Mouse (Mus musculus) CD4-positive, CD25-positive, alpha-beta regulatory T cell (primary cell): ENCODE results near the gene Aanat. TPM values are rescaled to one million over a fixed set of nuclear protein-coding genes. Genes with fewer than 3 reads are reported as not detected.

Experiments used
- polyA plus RNA-seq: library from polyadenylated mRNA; unstranded; fragments of 100-300 nt; shearing (Covaris generic); gene quantifications from one replicate; pipeline ENCODE4 v1.2.1, GENCODE M21; 2017

Gene Aanat
- polyA plus RNA-seq, result not detected

DNA sequence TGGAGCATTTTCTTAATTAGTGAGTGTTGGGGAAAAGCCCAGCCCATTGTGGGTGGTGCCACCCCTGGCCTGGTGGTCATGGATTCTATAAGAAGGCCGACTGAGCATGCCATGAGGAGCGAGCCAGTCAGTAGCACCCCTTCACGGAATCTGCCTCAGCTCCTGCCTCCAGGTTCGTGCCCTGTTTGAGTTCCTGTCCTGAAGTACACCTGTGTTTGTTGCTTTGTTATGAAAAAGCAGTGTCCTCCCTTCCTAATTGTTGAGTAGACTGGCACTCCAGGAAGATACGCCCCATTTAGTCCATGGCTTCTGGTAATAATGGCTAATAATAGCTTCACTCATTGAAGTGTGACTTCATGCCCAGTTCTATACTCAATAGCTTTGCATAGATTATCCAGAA lies at the start of gene Aanat:
Gene Aanat, plus strand, starts transcription at position 123 of the 400 bp plus-strand sequence.

DNA sequence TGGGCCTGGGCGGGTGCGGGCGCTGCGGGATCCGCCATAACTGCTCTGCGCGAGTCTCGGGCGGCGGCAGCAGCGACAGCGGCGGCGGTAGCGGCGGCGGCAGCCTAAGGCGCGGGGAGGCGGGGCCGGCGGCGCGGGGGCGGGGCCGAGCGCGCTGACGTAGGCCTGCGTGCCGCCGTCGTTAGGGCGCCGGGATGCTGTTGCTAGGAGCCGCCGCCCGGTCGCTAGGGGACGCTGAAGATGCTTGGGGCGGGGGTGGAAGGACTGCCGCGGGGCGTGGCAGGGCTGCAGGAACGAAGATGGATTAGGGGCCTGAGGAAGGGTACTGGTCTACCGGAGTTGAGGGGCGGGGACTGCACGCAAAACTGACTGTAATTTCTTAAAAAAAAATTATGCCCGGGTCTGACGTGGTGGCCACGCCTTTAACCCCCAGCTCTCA lies 4.8 kb upstream of the Aanat start, which contains the start of gene Ube2o:
Gene Ube2o, minus strand, starts transcription at position 72 of the 439 bp plus-strand sequence.

DNA sequence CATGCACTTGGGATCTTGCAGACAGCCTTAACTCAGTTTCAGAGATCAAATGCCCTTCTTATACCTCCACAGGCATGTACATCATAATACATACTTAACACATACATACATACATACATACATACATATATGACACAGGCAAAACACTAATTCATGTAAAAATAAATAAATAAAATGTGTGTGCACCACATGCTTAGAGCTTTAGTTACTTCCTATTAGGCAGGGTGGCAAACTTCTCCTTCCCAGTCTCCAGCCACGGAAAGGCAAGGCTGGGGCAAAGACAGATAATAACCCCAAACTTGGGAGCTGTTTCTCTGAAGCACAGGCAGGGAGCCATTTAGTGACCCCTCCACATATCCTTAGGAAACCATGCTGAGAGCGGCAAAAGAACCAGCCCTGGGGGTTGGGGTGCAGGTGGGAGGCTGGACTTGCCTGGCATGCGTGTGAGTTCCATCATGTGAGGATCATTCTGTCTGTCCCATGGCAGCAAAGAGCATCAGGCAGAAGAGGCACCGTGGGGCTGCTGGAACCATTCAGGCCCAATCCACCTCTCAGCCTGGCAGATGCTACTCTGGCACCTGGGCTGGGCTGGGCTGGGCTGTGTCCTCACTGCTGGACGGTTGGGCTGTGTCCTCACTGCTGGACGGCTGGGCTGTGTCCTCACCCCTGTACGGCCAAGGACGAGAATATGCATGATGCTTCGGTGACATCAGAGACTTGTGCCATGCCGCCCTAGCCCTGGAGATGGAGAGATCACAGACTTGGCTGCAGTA lies 40.3 kb downstream of the Aanat start, which contains the start of gene Rhbdf2:
Gene Rhbdf2, minus strand, starts transcription at position 721 of the 773 bp plus-strand sequence.

Other genes starting within 250 kb of the Aanat start
- 3.7 TPM for gene Rnf157, start 173.4 kb upstream of the Aanat start, polyA plus RNA-seq
- 71.2 TPM for gene Ubald2, start 152.3 kb upstream of the Aanat start, polyA plus RNA-seq
- gene Qrich2, start 120.2 kb upstream of the Aanat start, polyA plus RNA-seq, result not detected
- 152 TPM for gene Prpsap1, start 92.2 kb upstream of the Aanat start, polyA plus RNA-seq
- 0.17 TPM for gene Sphk1, start 55.5 kb upstream of the Aanat start, polyA plus RNA-seq
- gene Ube2o, start 5.0 kb upstream of the Aanat start, polyA plus RNA-seq, result 11.7 TPM
- gene Rhbdf2, start 40.6 kb downstream of the Aanat start, polyA plus RNA-seq, result 12.4 TPM
- gene Prcd, start 67.1 kb downstream of the Aanat start, polyA plus RNA-seq, result 0.23 TPM
- gene Cygb, start 67.9 kb downstream of the Aanat start, polyA plus RNA-seq, result not detected
- not detected for gene St6galnac1, start 189.1 kb downstream of the Aanat start, polyA plus RNA-seq
- gene Mxra7, start 241.6 kb downstream of the Aanat start, polyA plus RNA-seq, result 0.08 TPM